Mouse (Mus musculus) heart, embryonic 10.5 days (tissue): ENCODE data around the gene Rexo2. TPM values are rescaled to one million over a fixed set of nuclear protein-coding genes. Genes with fewer than 3 reads are reported as not detected.

Source experiments
- DNase-seq: peaks from one replicate; pipeline ENCODE4 v3.0.0-alpha.2; 2017; ENCODE audit warnings: low spot score
- H3K27ac ChIP-seq: fragments of 300-500 bp; sonication (generic); 2 replicates; pipeline ENCODE4 v1.5.1; 2016; ENCODE audit warnings: mild to moderate bottlenecking
- H3K27me3 ChIP-seq: fragments of 300-500 bp; sonication (generic); 2 replicates; pipeline ENCODE4 v1.6.1; 2016; ENCODE audit warnings: mild to moderate bottlenecking; ENCODE audit not compliant: poor library complexity, insufficient read depth, severe bottlenecking
- H3K36me3 ChIP-seq: fragments of 300-500 bp; sonication (generic); 2 replicates; pipeline ENCODE4 v1.6.1; 2016; ENCODE audit warnings: mild to moderate bottlenecking, moderate library complexity
- H3K4me1 ChIP-seq: fragments of 300-500 bp; sonication (generic); 2 replicates; pipeline ENCODE4 v1.6.1; 2016; ENCODE audit warnings: mild to moderate bottlenecking
- H3K4me3 ChIP-seq: fragments of 300-500 bp; sonication (generic); 2 replicates; pipeline ENCODE4 v1.5.1; 2016; ENCODE audit warnings: mild to moderate bottlenecking, moderate library complexity
- H3K9me3 ChIP-seq: fragments of 300-500 bp; sonication (generic); 2 replicates; pipeline ENCODE4 v1.6.1; 2016; ENCODE audit warnings: mild to moderate bottlenecking, moderate library complexity
- WGBS: fragments of 180-500 bp; shearing (Covaris S2); methylation state at CpG from one replicate; pipeline ENCODE4 v1.1.7; 2016; 5-methylcytosine and 5-hydroxymethylcytosine counted together
- microRNA-seq: library from miRNA; unstranded; fragments of <30 nt; microRNA quantifications from one replicate; pipeline ENCODE4, GENCODE M21; 2017
- polyA plus RNA-seq: library from polyadenylated mRNA; unstranded; fragments of >200 nt; fragmentation: Nextera tagmentation; extraction: Ambion mirVana; gene quantifications from 2 replicates; pipeline ENCODE4 v1.2.1, GENCODE M21; 2016

Gene Rexo2
- polyA plus RNA-seq, 1 experiment from 2014 or later = 138 TPM

DNA sequence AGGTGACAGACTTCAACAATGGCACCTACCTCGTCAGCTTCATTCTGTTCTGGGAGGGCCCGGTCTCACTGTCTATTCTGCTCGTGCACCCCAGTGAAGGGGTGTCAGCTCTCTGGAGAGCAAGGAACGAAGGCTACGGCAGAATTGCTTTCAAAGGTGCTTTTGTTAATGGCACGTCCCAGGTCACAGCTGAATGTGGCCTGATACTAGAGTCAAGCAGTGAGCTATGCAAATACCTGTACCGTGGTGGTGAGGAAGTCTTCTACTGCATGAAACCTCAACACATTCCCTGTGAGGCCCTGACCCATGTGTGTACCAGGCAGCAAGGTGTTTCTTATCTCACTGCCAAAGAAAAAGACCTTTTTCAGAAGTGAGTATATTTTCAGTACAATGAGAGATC, 60.0 kb downstream of the Rexo2 start:
- WGBS = 75% methylated on average over 7 of the region's 7 CpGs

DNA sequence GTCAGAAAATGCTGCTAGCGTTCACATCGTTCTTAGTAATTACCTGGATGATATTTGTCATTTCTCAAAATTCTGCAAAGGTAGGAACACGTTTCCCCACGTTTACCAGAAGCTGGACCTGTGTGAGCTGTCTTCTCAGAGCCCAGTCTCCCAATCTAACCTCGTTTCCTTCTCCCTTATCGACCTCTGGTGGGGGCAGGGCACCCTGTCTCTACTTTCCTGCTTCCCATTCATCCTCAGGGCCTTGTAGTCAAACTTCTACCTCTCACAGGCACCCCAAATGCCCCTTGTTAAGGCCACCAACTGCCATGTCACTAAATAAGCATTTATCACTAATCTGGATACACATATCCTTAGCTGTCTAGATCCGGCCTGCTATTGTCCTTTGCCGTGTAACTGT, 61.6 kb downstream of the Rexo2 start:
- 65% methylated on average over 8 of the region's 8 CpGs for WGBS
- no peak for DNase-seq
- Histone ChIP-seq H3K36me3 (no peaks in the 10 kb centered on the region), H3K27me3 (no peaks in the 10 kb centered on the region), H3K9me3 (no peaks in the 10 kb centered on the region), H3K4me1 (no peaks in the 10 kb centered on the region), H3K27ac (no peak overlapping the region), H3K4me3 (no peak overlapping the region)

More for the DNA sequence above, 60.0 kb downstream of the Rexo2 start:
- Histone ChIP-seq H3K36me3 (no peaks in the 10 kb centered on the region), H3K27me3 (no peaks in the 10 kb centered on the region), H3K9me3 (no peaks in the 10 kb centered on the region), H3K4me3 (no peak overlapping the region), H3K4me1 (no peaks in the 10 kb centered on the region), H3K27ac (no peak overlapping the region)
- no peak for DNase-seq

Small RNAs within 50 kb of the gene (microRNA-seq; reads per million reads assigned to microRNA genes)
- gene Gm23653 = not detected

Other genes with a start within 250 kb of the Rexo2 start
- gene Nxpe2, start 127.2 kb downstream of the Rexo2 start, polyA plus RNA-seq = 2.3 and 2.9 TPM in 2 replicates
- gene Rbm7, start 14.7 kb upstream of the Rexo2 start, polyA plus RNA-seq = 89.0 and 106 TPM in 2 replicates
- 21.1 and 25.1 TPM in 2 replicates for gene Gm5617, start 14.8 kb upstream of the Rexo2 start, polyA plus RNA-seq
- 2.1 and 2.5 TPM in 2 replicates for gene Nnmt, start 124.5 kb upstream of the Rexo2 start, polyA plus RNA-seq